Mouse (Mus musculus) gastrocnemius, postnatal 36 days (tissue): ENCODE measurements at regions not wholly inside any gene's neighbourhood (a gene's known extent, or its start where the extent isn't known, plus 50 kb on each side); places are given as distances from the start of the nearest gene placed in this dataset.
A peak's percentile ranks its signal among the peaks of the same experiment; 100 is the strongest.

Experiments used
- DNase-seq, 2 experiments: peaks; one replicate each; pipeline ENCODE4 v3.0.0; 2022
- intact Hi-C: fragments of 180-260 bp; cut with DNase I; formaldehyde crosslinking; loops from one replicate; pipeline ENCODE4 v1.15.1; 2025

DNA sequence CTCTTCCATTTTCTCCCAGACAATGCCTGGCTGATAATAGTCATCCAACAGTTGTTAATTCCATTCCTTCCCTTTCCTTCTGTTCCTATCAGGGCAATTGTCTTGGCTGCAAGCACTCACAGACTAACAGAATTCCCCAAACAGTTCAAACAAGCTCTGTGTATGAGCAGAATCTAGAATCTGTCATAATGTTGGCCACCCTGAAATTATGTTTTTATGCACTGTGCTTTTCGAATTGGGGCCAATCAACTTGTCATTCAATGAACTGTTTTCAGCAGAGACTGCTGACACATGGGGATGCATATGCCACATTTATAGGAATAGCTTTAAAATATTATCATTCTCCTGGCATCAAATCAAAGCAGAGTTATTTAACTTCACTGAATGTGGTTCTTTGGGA is 235.8 kb upstream of the Tmtc4 start:
- intact Hi-C loops = no loop called here
- no peak for DNase-seq

DNA sequence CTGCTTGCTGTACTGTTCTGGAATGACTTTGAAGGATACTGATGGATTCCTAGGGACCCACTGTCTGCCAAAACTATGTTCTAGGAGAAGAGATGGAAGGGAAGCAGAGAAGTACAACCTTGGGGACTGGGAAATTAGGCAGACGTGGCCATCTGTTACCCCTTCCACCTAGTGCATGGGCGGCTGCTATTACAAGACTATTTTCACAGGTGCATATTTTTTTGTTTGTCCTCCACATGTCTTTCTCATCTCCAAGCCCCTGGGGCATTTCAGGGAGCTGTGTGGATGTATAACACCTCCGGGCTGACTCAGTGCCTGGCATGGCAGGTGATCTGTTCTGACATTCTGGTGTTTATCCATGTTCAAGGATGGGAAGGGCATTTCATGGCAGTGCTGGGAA is 226.4 kb upstream of the Tmtc4 start:
- no peak for DNase-seq
- intact Hi-C loops = no loop called here

DNA sequence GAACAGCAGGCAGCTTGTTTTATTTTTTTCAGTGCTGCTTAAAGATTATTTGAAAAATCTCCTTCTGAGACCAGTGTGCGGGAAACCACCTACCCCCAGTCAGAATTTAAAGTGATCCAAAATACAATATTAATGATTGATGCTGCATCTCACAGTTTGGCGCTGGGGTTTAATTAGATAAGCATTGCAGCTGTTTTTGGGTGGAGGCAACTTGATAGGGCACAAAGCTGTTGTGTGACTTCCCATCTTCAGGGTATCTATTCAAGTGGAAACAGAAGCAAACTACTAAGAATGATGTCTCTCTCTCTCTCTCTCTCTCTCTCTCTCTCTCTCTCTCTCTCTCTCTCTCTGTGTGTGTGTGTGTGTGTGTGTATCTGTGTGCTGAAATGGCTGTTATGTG is 219.0 kb upstream of the Tmtc4 start:
- no peak for DNase-seq
- intact Hi-C loops = no loop called here

DNA sequence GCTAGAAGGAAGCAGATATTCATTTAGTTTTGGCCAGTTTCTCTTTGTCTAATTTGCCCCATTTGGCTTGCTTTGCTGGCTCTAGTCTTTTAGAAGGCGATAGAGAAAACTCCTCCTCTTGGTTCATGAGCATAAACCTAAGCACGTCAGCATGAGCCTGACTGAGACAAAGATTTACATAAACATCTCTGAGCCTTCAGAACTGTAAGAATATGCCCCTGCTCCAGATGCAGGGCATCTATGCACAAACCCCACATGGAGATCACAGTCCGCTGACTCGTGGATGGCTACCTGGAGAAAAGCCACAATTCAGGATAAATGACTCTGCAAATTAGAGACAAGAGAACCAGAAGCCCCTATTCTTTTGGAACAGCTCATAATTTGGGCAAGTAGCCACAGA is 218.5 kb upstream of the Tmtc4 start:
- no peak for DNase-seq
- intact Hi-C loops = no loop called here

DNA sequence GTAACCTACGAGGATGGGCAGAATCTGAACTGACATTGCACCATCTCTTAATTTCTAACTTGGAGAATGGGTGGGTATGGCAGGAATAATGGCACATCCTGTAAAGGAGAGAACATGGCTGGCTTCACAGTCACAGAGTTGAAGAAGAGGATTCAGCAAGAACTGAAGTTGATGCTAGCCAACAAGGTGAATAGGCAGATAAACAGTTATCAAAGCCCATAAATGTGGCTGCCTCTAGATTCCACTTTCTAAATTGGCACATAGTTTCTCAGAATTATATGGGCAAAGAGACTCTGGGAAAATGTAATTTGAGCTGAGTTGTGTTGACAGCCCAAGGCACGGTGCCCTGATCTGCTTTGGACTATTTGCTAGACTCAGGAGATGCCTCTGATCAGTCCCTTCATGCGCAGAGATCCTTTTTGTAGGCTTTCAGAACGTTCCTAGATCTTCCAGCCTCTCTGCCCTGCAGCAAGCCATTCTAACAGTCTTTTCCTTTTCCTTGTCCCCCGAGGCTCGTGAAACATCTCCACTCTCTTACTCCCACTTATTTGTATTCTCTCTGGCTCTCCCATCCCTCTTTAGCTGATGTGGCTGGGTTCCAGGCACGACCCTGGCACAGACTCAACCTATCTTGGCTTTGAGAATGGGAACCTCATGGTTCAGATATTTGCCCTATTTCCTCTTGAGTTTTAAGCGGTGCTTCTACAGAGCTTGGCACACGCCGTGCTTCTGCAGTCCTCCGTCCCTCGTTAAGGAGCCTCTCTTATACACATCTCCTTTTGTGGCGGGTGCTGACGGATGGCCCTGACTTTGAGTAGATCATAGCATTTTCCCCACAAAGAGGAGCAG is 217.8 kb upstream of the Tmtc4 start:
- intact Hi-C loops = no loop called here
- DNase-seq = peak; percentile 7 to 49

DNA sequence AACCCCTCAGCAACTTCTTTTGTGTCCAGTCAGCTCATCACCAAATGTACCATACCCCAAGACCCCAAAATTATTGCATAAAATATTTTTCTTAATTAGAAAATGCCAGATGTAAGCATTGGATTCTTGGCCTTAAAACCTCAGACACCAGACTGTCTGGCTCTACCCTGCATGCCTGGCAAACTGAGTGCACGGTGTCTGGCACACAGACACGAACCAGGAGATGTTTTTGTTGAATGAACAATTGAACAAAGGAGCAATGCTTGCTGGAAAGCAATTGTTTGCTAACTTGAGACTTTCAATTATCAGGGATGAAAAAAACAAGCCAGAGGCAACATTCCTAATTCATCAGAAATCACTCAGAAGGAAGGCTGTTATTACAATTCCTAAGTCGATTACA is 215.3 kb upstream of the Tmtc4 start:
- DNase-seq = no peak
- intact Hi-C loops = no loop called here

DNA sequence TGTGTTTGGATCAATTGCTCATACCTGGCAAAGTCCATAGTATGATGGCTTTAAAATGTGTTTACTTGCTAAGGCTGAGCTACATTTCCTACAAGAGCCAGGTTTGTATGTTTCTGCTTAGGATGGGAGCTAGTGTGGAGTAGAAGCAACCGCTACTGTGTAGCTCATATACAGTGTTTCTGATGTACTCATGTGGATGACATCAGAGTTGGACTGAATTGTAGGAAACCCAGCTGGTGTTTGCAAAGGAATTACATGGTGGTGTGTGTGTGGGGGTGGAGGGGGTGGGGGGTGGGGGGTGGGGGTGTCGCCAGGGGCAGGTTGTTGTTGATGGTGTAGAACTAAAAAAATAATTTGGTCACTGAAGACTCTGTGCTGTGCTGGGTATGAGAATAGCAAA is 208.7 kb upstream of the Tmtc4 start:
- intact Hi-C loops = no loop called here

DNA sequence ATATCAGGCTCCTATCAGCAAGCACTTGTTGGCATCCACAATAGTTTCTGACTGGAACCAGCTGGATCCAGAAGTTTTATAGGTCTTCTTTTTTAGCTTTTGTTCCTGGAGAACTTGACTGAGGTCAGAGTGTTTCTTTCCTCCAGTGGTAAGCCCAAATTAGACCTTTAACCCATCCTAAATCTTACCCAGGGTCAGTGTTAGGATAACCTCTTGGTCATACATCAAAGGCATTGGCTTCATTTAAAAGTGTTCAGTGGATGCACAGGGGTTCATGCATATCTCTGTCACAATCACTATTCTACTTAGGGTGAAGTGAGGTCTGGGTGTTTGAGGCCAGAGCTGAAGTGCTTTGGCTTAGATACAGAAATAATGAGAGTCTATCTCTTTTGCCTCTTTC is 206.9 kb upstream of the Tmtc4 start:
- intact Hi-C loops = no loop called here
- DNase-seq = no peak

More for the DNA sequence above, 208.7 kb upstream of the Tmtc4 start:
- no peak for DNase-seq

DNA sequence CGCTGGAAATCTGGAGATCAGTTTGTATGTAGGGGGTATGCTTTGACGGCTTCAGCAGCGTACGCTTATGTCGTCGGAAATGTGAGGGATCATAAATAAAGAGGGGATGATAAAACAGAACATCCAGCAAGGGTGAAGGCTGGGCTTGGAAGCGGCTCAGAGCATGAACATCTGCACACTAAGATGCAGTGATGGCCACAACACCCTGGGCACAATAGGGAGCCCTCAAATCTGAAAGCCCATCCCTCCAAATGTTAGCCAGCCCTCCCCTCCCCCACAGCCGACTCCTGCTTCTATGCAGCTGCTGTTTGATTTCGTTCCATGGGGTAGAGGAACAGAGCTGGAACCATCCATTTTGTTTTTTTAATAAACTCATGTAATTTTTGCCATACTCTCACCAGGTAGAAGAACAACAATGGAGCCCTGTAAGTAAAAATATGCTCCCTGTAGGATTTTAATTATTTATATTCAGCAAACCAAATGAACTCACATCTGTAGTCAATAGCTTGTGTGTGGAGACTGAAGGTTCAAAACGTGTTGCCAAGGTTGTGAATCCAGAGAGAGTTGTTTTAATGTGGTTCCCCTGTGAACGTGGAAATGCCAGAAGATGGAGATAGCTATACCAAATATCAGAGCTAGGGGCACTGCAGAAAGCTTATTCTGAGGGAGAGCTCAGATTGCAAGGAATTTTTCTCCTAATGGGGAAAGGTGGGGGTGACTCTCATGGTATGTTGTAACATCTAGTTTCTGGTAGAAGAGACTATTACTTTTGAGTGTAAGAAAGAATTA is 203.6 kb upstream of the Tmtc4 start:
- DNase-seq = no peak
- intact Hi-C loops = no loop called here

DNA sequence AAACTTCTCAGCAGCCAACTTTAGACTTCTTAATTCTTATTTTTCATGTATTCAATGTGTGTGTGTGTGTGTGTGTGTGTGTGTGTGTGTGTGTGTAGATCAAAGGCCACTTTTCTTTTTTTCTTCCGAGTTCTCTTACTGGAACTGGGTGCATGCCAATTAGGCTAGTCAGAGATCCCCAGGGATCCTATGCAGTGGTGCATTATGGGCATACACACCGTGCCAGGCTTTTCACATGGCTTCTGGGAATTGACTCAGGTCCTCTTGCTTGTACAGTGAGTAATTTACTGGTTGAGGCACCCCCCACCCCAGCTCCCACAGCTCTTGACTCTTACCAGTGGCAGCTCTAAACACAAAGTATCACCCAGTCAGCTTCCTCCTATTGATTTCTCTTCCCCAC is 189.3 kb upstream of the Tmtc4 start:
- intact Hi-C loops = no loop called here
- DNase-seq = no peak

DNA sequence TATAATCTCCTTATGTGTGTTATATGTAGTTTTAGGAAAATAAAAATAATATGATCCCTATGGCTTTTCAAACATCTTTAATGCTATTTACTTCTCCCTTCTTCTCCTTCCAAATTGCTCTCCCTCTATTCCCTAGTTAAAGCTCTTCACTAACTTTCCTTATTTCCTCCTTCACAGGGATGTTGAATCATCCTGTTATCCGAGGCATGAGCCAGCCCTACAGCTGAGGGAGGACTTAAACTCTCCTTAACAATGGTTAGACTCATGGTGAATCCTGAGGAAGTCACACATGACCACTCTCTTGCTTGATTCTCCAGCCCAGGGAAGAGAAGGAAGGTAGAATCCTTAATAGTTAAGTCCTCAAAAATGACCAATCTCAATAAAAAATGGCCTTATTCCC is 188.0 kb upstream of the Tmtc4 start:
- DNase-seq = no peak
- intact Hi-C loops = no loop called here

DNA sequence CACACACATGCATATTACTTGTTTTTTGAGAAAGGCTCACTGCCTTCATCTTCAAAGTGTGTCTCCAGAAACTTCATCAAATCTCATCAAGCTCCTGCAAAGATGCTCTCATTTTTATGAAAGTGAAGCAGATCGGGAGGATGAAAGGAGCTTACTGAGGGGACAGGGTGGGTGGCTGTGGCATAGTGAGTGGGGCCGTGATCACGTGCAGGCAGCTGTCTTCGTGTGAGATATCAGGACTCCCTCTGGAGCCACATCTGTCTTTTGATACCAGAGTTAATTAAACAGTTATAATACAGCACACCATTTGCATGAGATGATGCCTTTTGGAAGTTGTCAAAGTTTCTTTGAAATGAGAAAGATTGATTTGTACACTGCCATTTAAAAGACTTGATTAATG is 180.0 kb upstream of the Tmtc4 start:
- DNase-seq = no peak
- intact Hi-C loops = no loop called here

DNA sequence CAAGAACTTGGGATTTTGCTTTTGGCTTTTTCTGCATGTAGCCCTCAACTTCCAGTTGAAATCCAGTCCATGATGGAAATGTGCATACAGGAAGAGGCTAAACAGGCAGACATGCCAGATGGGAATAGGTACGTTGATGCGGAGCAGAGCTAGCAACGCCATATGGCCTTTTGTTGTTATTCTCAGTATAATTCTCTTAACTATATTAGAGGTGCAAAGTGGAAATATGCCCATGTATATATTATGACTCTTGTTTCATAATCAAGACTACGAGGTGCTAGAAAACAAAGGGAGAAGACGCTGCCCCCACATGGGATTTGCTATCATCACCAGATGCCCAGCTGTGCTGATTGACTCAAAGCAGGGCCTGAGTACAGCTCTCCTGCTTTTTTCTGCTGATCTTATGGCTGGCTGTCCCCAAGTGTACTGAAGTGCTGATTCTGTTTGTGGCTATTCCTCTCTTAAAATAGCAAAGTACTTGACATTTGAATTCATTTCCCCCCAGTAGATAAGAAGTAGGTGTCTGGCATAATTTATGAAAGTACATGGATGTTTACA is 159.7 kb upstream of the Tmtc4 start:
- intact Hi-C loops = no loop called here
- no peak for DNase-seq

DNA sequence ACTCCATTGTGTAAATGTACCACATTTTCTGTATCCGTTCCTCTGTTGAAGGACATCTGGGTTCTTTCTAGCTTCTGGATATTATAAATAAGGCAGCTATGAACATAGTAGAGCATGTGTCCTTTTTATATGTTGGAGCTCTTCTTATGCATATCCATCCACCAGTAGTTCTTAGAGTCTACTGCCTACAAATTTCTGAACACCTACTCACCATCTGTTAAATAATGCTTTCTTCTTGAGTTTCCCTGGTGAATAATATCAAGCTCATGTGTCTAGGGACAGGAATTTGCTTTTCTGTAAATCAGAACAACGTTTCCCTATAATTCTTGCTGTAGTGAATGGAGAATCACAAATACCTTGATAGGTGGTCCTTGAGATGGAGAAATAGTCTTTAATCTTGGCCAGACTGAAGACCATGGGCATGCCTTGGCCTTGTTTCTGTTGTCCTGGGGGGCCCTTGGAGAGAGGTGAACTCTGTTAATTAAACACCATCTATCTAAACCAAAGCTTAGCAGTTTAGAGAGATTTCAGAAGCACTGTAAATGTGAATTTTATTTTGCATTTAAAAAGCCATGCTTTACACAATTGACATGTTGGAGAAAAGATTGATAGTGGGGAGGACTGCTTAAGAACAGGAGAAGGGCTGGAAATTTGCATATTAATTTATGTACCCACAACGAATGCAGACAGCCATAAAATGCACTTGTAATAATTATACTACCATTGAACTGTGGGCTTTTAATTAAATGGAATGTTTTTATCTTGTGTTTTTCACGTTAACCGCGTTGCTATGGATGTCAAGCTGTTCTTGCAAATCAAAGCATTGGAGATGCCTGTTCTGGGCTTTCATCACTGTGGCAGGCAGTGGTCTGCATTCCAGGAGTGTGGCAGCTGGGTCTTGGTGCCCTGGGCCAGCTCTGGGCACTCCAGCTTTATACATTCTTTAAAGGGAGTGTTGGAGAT is 155.2 kb upstream of the Tmtc4 start:
- no peak for DNase-seq
- intact Hi-C loops = no loop called here

DNA sequence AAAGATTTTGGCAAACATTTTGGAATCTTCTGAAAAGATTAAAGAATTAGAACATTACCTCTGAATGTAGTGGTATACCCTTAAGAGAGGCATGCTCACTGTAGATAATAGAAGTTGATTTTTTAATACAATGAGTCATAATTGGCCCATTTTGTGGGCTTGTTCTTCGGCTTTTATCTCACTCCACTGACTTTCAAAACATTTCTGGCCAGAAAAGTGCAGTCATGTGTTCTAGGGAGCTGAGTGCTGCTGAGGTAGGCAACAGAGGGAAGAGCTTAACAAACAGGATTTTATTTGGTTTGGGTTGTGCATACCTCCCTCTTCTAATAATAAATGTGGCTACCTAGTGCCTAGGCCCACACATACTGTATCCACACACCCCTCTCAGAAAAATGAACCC is 150.1 kb upstream of the Tmtc4 start:
- intact Hi-C loops = no loop called here
- no peak for DNase-seq

DNA sequence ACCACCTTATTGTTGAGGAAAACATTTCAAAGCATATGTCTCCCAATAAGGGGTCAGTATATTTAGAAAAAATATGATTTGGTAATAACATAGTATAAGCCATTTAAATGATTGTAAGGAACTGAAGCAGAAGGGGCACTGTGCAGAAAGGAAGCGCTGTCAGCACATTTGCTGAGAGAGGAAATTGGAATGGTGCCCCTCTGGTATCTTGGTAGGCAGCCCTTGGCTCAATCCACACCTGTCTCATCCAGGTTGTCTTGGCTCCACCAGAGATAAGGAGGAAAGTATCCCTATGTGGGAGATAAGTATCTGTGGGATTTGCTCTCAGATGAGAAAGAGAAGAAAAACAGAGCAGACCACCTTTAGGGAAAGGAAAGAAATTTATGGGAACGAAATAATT is 136.5 kb upstream of the Tmtc4 start:
- DNase-seq = no peak
- intact Hi-C loops = no loop called here

DNA sequence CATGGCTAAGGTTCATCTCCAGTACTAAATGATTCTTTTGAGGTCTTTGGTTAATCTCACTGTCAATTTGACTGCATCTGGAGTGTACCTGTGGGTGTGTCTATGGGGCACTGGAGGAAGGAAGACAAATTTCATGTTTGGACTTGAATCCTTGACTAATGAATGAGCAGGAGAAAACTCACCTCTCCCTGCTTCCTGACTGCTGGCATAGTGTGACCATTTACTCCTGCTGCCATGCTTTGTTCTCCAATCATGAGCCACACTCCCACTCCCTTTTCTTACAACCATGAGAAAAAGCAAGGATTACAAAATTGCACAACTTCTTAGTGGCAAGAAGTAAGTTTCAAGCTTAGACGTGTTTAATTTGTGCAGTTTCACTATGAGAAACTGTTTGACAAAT is 132.5 kb upstream of the Tmtc4 start:
- DNase-seq = no peak
- intact Hi-C loops = no loop called here

DNA sequence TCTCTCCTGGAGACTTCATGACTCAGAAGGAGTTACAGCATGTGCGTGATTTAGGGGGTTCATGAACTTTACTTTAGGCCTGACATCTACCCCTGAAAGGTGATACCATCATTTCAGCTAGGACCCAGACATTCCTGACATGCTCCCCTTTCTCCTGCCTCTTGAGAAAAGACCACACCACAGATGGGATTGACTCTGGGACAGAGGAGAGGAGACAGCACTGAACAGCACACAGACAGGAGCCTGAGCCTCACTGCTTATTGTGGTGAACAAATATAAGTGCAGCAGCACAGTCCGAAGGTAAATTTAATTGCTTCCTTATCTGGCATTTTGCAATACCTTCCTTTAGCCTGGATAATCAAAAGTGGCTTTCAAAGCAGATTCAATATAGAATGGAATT is 126.7 kb upstream of the Tmtc4 start:
- no peak for DNase-seq
- intact Hi-C loops = no loop called here

DNA sequence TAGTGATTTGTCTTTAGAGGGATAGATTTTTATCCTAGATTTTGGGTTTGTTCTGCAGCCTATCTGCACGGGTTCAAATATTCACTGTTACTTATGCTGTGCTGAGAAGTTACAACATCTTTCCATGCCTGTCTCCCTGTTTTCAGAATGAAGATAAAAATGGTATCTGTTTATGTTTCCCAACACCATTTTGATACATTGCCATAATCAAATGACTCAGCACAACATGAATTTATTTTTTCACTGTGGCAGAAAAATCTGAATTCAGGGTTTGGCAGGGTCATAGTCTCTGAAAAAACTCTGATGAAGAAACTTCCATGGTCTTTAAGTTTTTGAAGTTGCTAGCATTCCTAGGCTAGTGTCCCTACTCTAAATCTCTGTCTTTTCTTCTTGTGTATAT is 116.5 kb upstream of the Tmtc4 start:
- DNase-seq = no peak
- intact Hi-C loops = no loop called here

DNA sequence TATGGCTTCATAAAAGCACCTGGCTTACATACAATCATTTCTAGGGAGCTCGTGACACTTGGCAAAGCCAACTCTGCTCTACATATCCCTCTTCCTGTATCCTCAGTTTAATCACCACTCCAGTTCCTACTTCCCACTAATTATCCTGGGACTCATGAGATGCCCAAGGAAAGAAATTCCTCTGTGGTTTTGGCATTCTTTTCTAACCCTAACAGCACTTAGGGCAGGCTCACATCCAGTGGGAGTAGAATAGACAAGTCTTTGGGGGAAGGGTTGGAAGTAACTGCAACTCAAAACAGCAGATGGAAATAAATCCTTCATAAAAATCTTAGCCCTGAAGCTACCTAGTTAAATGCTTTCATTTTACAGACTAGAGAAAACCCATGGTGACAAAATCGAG is 112.3 kb upstream of the Tmtc4 start:
- DNase-seq = no peak
- intact Hi-C loops = no loop called here

DNA sequence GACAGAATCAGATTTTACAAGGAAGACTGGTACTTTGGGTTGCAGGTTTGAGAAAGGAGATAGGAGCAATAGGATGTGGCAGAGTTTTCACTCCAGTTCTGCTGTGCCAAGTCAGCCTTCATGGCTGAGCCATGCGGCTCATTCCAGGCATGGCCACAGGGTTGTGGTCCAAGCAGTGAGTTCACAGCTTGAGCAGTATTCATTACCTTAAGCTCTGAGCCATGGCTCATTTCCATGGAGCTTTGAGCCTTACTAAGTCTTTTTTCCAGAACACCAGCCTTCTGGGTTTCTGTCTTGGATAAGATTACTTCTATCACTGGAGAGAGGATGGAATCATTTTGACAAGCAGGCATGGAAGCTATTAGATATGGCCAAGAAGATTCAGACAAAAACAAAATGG is 98.2 kb upstream of the Tmtc4 start:
- intact Hi-C loops = no loop called here
- no peak for DNase-seq
